Mouse (Mus musculus) adrenal gland, adult (tissue): Measurements from ENCODE around the gene Zfp978.

Experiments
- DNase-seq, 2 experiments: peaks; one replicate each; pipeline ENCODE4 v3.0.0; 2022 to 2023; ENCODE audit warnings: low spot score in 1 of 2; ENCODE audit not compliant: inconsistent age in 2 of 2

The Zfp978 gene

DNA sequence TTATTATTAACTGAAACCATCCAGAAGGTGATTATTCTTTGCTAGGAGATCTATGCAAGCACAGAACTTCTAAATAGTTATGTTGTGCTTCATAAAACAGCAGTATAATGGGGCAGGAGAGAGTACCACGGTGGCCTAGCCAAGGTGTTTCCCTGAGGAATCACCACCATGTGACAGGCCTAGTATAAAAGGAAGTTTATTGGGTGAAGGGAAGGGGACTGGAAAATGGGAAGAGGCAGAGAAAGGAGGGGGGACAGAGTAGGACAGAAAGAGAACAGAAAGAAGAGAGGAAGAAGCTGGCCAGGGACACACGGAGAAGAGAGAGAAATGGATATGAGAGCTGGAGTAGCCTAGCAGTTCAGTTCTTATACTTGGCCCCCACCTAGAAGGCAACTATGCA is 72.8 kb downstream of the Zfp978 start:
- no peak for DNase-seq
